Mouse (Mus musculus) bone marrow, adult 2 months (tissue): Measurements from ENCODE around the gene Ssc4d.

Experiments
- CTCF ChIP-seq: fragments of 200-500 bp; IDR thresholded peaks from 2 replicates; pipeline ENCODE4 v1.5.1; 2011; ENCODE audit warnings: low read length, control low read depth; ENCODE audit not compliant: control insufficient read depth, insufficient read depth
- POLR2A ChIP-seq: fragments of 200-500 bp; IDR thresholded peaks from 2 replicates; pipeline ENCODE4 v1.6.1; 2011; ENCODE audit warnings: low read depth, mild to moderate bottlenecking, control low read depth, low read length, borderline replicate concordance; ENCODE audit not compliant: control insufficient read depth

GRCm38 (mm10) chr5:135962125-135962491, 12.2 kb downstream of the Ssc4d start:
- TF ChIP-seq CTCF (no peak), POLR2A (0 out of 2 replicates have a peak, but pooled peaks have one; percentile 38)
